Mouse (Mus musculus): ENCODE measurements at regions not wholly inside any gene's neighbourhood (a gene's known extent, or its start where the extent isn't known, plus 50 kb on each side); places are given as distances from the start of the nearest gene placed in this dataset.
A peak's percentile ranks its signal among the peaks of the same experiment; 100 is the strongest.

DNA sequence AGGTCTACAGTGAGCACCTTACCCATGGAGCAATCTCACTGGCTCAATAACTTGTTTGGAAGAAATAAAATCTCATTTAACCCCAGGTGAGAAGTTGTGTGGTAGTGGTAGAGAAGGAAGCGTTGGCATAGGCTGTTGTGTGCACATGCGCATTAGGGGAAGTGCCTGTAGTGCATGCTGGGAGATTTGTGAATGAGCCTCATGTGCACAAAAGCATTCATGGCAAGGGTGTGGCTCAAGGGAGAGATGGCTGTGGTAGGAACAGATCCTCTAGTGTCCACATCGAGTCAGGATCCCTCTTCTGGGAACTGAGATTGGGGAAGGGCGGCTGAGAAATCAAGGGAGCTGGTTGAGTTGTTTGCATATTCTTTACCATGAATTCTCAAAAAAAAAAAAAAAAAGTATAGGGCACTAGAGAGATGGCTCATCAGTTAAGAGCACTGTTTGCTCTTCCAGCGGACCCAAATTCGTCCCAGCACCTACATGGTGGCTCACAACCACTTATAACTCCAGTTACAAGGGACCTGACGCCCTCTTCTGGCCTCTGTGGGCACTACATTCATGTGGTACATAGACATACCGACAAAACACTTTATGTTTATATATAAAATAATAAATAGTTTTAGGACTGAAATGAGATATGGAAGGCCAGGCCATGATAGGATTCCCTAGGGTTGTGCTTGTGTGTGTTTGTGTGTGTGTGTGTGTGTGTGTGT, 59.4 kb upstream of the Unc5a start:
- 0 out of 2 replicates have a peak, but pooled peaks have one; percentile 9 for TF ChIP-seq CTCF (IDR thresholded peaks at IDR 0.05; ENCODE audit: borderline replicate concordance, insufficient read depth, low read depth, low read length)
- TF ChIP-seq POLR2A (IDR thresholded peaks at IDR 0.05; ENCODE audit: borderline replicate concordance, insufficient read depth, low read length) = no peak

All from cerebellum, adult 2 months (tissue).